Mouse (Mus musculus) heart, embryonic 10.5 days (tissue): ENCODE data around the gene Samd9l. TPM values are rescaled to one million over a fixed set of nuclear protein-coding genes. Genes with fewer than 3 reads are reported as not detected.
A peak's percentile ranks its signal among the peaks of the same experiment; 100 is the strongest.
"Not testable (repeated sequence)": the region's sequence is repeated elsewhere in the genome, so short reads cannot be mapped to it uniquely, and the experiment has no call there.

Experiments
- DNase-seq: peaks from one replicate; pipeline ENCODE4 v3.0.0-alpha.2; 2017; ENCODE audit warnings: low spot score
- H3K27ac ChIP-seq: fragments of 300-500 bp; sonication (generic); 2 replicates; pipeline ENCODE4 v1.5.1; 2016; ENCODE audit warnings: mild to moderate bottlenecking
- H3K27me3 ChIP-seq: fragments of 300-500 bp; sonication (generic); 2 replicates; pipeline ENCODE4 v1.6.1; 2016; ENCODE audit warnings: mild to moderate bottlenecking; ENCODE audit not compliant: poor library complexity, insufficient read depth, severe bottlenecking
- H3K36me3 ChIP-seq: fragments of 300-500 bp; sonication (generic); 2 replicates; pipeline ENCODE4 v1.6.1; 2016; ENCODE audit warnings: mild to moderate bottlenecking, moderate library complexity
- H3K4me1 ChIP-seq: fragments of 300-500 bp; sonication (generic); 2 replicates; pipeline ENCODE4 v1.6.1; 2016; ENCODE audit warnings: mild to moderate bottlenecking
- H3K4me3 ChIP-seq: fragments of 300-500 bp; sonication (generic); 2 replicates; pipeline ENCODE4 v1.5.1; 2016; ENCODE audit warnings: mild to moderate bottlenecking, moderate library complexity
- H3K9me3 ChIP-seq: fragments of 300-500 bp; sonication (generic); 2 replicates; pipeline ENCODE4 v1.6.1; 2016; ENCODE audit warnings: mild to moderate bottlenecking, moderate library complexity
- WGBS: fragments of 180-500 bp; shearing (Covaris S2); methylation state at CpG from one replicate; pipeline ENCODE4 v1.1.7; 2016; 5-methylcytosine and 5-hydroxymethylcytosine counted together
- polyA plus RNA-seq: library from polyadenylated mRNA; unstranded; fragments of >200 nt; fragmentation: Nextera tagmentation; extraction: Ambion mirVana; gene quantifications from 2 replicates; pipeline ENCODE4 v1.2.1, GENCODE M21; 2016

Gene Samd9l
- polyA plus RNA-seq, 1 experiment from 2014 or later, result 0.35 TPM

- H3K4me3 ChIP-seq, H3K9me3 ChIP-seq, H3K36me3 ChIP-seq, H3K27me3 ChIP-seq, DNase-seq, H3K4me1 ChIP-seq, H3K27ac ChIP-seq: not testable (repeated sequence)
- 31% methylated on average over 1 of the region's 4 CpGs for WGBS
Measured at GRCm38 (mm10) chr6:3384115-3384791, 15.1 kb downstream of the Samd9l start.

DNA sequence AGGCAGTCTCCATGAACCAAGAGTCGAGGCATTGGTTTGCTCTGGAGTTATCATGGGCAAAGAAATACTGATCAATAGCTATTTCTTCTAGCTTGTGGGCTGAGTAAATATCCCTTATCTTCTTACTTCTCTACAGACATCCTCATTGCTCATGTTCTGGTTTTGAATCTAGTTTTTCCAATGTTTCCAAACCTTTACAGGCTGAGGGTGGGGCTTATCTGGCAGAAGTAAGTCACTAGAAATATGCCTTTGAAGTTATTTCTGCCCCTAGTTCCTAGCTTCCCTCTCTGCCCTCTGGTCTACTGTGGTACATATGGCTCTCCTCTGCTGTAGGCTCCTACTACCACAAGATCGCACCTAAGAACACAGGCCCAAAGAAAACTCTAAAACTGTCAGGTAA, 20.2 kb downstream of the Samd9l start:
- no peak overlapping the region for H3K27ac ChIP-seq
- no peak for DNase-seq
- WGBS, result 81% methylated on average over 2 of the region's 2 CpGs
- no peak overlapping the region for H3K4me3 ChIP-seq
- no peaks in the 10 kb centered on the region for H3K9me3 ChIP-seq
- H3K4me1 ChIP-seq, result no peaks in the 10 kb centered on the region
- no peaks in the 10 kb centered on the region for H3K27me3 ChIP-seq
- no peaks in the 10 kb centered on the region for H3K36me3 ChIP-seq

GRCm38 (mm10) chr6:3376687-3377086, 22.7 kb downstream of the Samd9l start:
- Histone ChIP-seq H3K9me3 (no peaks in the 10 kb centered on the region), H3K4me3 (no peak overlapping the region), H3K27me3 (no peaks in the 10 kb centered on the region), H3K27ac (no peak overlapping the region), H3K4me1 (no peaks in the 10 kb centered on the region), H3K36me3 (no peaks in the 10 kb centered on the region)
- 83% methylated on average over 5 of the region's 5 CpGs for WGBS
- DNase-seq, result no peak

DNA sequence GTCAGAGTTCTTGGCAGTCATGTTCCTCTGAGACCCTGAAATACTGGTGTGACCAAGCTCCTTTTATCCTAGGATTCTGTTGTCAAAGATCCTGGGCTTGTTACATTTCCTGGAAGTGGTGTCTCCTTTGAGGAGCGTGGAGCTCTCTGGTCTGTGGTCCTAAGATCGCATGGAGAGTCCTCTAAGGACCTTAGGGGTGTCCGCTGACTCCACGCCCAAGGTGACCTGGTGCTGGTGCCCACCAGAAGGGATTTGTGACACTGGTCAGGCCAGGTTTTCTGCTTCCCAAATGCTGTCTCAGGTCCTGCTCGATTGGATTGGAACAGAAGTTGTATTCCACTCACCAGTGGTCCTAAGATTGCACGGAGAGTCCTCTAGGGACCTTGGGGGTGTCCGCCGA, 29.8 kb downstream of the Samd9l start:
- Histone ChIP-seq H3K4me3 (no peak overlapping the region), H3K36me3 (no peaks in the 10 kb centered on the region), H3K27ac (no peak overlapping the region), H3K27me3 (no peaks in the 10 kb centered on the region), H3K4me1 (no peaks in the 10 kb centered on the region), H3K9me3 (no peaks in the 10 kb centered on the region; the same call in 1 of the 2 replicates)
- 74% methylated on average over 8 of the region's 8 CpGs for WGBS
- no peak for DNase-seq

DNA sequence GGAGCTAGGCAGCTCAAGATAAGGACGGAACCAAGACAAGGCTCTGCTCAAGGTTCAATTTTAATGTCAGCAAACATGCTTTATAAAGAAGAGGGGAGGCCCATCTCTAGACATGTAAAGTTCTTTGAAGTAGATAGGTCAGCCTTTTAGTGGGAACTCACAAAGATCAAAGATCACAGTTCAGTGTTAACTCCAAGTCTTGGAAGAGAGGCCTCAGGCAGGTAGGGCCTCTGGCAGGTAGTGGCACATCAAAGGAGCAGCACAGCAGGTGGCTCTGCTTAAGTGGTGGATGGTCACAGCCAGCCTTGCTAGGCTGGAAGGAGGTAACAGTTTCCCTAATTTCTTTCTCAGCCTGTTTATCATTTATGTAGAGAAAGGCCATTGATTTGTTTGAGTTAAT, 33.8 kb downstream of the Samd9l start:
- H3K27me3 ChIP-seq, DNase-seq, H3K9me3 ChIP-seq, H3K27ac ChIP-seq, H3K4me3 ChIP-seq, H3K4me1 ChIP-seq, H3K36me3 ChIP-seq: not testable (repeated sequence)
- WGBS, result 65% methylated on average over 1 of the region's 1 CpGs

GRCm38 (mm10) chr6:3345924-3346597, 53.3 kb downstream of the Samd9l start:
- H3K9me3 ChIP-seq, H3K4me1 ChIP-seq, H3K27me3 ChIP-seq, H3K4me3 ChIP-seq, DNase-seq, H3K36me3 ChIP-seq, H3K27ac ChIP-seq: not testable (repeated sequence)
- 17% methylated on average over 1 of the region's 1 CpGs for WGBS

DNA sequence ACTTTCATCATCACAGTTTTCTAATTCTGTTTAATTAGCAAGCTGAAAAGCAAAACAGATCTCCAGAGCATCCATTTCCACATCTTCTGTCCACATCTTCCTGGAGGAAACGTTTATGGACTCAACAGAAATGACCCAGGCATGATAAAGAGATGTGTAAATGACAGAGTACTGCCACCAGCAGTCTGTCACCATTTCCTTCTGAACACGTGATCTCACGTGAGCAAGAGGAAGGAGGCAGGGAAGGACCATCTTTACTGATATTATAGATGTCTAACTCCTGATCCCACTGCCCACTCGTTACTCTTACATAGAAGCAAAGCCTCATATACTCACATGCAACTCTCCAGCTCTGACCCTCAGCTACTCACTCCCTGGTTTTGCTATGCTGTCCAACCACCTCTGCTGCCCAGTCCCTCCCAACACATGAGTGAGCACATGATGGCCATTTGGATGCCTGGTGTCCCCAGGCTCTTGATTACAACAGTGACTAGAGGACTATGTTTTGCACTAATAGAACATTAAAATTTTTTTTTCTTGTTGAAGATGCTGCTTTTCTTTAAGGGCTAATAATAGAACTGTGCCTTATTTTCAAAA, 54.2 kb downstream of the Samd9l start:
- not testable (repeated sequence) for H3K27ac ChIP-seq, H3K27me3 ChIP-seq, H3K36me3 ChIP-seq, H3K4me1 ChIP-seq, H3K9me3 ChIP-seq, DNase-seq, H3K4me3 ChIP-seq
- WGBS, result 57% methylated on average over 2 of the region's 4 CpGs

DNA sequence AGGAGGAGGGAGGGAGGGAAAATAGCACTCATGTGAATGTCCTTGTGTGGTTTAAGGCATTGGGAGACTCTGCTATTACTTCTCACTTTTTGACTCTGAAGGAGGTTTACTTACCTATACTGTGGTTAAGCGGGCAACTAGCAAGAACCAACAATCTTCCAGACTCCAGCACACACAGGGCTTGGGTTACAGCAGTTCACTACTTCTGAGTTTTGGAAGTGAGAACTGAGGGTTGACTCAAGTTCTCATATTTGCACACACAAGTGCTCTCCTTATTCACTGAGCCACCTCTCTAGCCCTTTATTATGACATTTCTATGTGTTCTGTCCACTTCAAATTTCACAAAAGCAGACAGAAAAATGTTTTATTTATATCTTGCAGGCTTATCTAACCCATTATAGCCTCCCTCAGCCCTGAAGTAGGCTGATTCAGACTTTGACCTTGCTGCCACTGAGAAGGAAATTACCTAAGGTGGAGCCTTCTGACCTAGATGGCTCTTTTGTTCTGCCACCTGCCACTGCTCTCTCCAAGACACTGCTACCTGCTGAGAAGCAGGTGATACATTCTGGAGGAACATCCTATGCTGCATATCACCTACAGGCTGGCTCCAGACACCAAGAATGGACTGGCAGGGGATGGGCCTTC, 55.6 kb downstream of the Samd9l start:
- whole genome bisulfite sequencing, result 71% methylated on average over 1 of the region's 1 CpGs
- not testable (repeated sequence) for H3K27me3 ChIP-seq, H3K4me3 ChIP-seq, H3K4me1 ChIP-seq, H3K9me3 ChIP-seq, H3K27ac ChIP-seq, DNase-seq, H3K36me3 ChIP-seq

DNA sequence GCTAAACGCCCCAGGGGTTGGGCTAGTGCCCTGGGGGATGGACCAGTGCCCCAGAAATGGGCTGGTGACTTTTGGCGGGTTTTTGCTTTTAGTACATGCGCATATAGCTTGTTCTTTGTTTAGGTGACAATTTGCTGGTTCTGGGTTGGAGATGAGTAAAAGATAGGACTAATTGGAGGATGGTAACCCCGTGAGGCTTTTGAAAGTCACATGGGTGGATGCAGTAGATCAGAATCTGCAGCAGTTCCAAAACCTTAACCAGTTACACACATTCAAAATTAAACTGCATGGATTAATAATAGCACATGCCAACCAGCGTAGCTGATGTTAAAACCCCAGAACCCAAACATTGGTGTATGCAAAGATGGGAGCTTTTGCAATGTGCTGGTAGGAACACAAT, 57.9 kb downstream of the Samd9l start:
- H3K27ac ChIP-seq, result no peak overlapping the region
- DNase-seq, result no peak
- 41% methylated on average over 5 of the region's 5 CpGs for WGBS
- no peaks in the 10 kb centered on the region for H3K4me1 ChIP-seq
- H3K27me3 ChIP-seq, result no peaks in the 10 kb centered on the region
- no peak overlapping the region; the same call in 1 of the 2 replicates for H3K4me3 ChIP-seq
- no peaks in the 10 kb centered on the region for H3K36me3 ChIP-seq
- peaks cover 2% of the 10 kb centered on the region; the same call in 1 of the 2 replicates for H3K9me3 ChIP-seq

DNA sequence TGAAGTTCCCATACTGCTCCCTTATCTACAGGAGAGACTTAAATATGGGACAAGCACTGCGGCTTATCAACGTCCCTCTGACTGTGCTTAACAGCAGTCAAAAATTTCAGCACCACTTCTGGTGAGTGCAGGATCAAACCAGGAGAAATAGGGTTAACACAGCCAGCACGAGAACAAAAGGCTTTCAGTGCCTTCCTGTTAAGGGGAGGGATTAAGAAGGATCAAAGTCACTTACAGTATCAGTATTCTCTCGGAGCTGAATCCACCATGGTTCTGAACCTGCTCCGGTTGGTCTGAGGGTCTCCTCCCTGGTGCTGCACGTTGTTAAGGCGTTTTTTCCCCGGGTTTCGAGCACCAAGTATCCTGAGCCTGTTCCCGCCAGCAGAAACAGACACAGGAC, 58.4 kb downstream of the Samd9l start:
- peak overlapping the region; percentile 42 for H3K4me3 ChIP-seq
- not testable (repeated sequence) for H3K27me3 ChIP-seq, H3K9me3 ChIP-seq, DNase-seq, H3K4me1 ChIP-seq, H3K27ac ChIP-seq, H3K36me3 ChIP-seq
- WGBS, result 7% methylated on average over 10 of the region's 10 CpGs

DNA sequence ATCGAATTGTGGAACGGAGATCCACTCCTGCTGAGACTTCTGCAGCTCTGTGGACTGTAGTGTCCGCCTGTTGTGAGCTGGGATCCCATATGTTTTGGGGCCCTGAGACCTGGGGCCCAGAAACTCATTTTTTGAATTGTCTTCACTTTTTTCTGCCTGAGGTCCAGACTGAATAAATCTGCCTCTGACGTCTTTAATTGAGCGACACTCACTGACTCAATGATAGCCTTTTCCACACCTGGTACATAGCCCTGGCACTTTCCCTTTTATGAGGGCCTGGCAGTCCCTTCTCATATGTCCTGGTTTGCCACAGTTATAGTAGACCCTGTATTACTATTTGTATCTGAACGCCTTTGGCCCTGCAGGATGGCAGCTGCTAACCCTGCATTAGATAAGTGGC, 60.2 kb downstream of the Samd9l start:
- not testable (repeated sequence) for H3K9me3 ChIP-seq, H3K36me3 ChIP-seq, H3K4me3 ChIP-seq, H3K27ac ChIP-seq, H3K27me3 ChIP-seq, H3K4me1 ChIP-seq, DNase-seq
- 87% methylated on average over 6 of the region's 6 CpGs for WGBS
